Mouse (Mus musculus) C2C12 (cell line): ENCODE measurements around the gene Tfam. TPM values are rescaled to one million over a fixed set of nuclear protein-coding genes. Genes with fewer than 3 reads are reported as not detected.

Source experiments
- H3K27me3 ChIP-seq: one replicate; pipeline ENCODE4 v1.6.1; 2011; ENCODE audit not compliant: control insufficient read depth, insufficient read depth, insufficient read length
- H3K36me3 ChIP-seq: one replicate; pipeline ENCODE4 v1.6.1; 2011; ENCODE audit not compliant: control insufficient read depth, insufficient read depth
- H3K4me3 ChIP-seq: one replicate; pipeline ENCODE4 v1.5.1; 2011; ENCODE audit warnings: mild to moderate bottlenecking, control low read depth; ENCODE audit not compliant: poor library complexity, insufficient read depth, severe bottlenecking
- H3K79me2 ChIP-seq: one replicate; pipeline ENCODE4 v1.6.1; 2011; ENCODE audit not compliant: control insufficient read depth, insufficient read depth
- H3K79me3 ChIP-seq: one replicate; pipeline ENCODE4 v1.6.1; 2011; ENCODE audit warnings: low read depth, control low read depth
- H3ac ChIP-seq: one replicate; pipeline ENCODE3; 2011; ENCODE audit warnings: low read depth; ENCODE audit not compliant: control insufficient read depth, insufficient read length
- CEBPB ChIP-seq: IDR thresholded peaks from one replicate; pipeline ENCODE4 v1.6.1; 2011; ENCODE audit warnings: low read depth, mild to moderate bottlenecking, control low read depth, moderate library complexity
- CTCF ChIP-seq: IDR thresholded peaks from one replicate; pipeline ENCODE4 v1.5.1; 2011; ENCODE audit not compliant: control insufficient read depth, insufficient read depth, insufficient read length
- FOSL1 ChIP-seq: IDR thresholded peaks from one replicate; pipeline ENCODE4 v1.8.0; 2011; ENCODE audit warnings: mild to moderate bottlenecking, low read length; ENCODE audit not compliant: poor library complexity, insufficient read depth, severe bottlenecking
- MAX ChIP-seq: IDR thresholded peaks from one replicate; pipeline ENCODE4 v1.6.1; 2011; ENCODE audit warnings: mild to moderate bottlenecking, control low read depth
- MYOD1 ChIP-seq: IDR thresholded peaks from one replicate; pipeline ENCODE4 v1.6.1; 2011; ENCODE audit warnings: low read depth; ENCODE audit not compliant: control insufficient read depth, insufficient read length
- MYOG ChIP-seq: IDR thresholded peaks from one replicate; pipeline ENCODE4 v1.6.1; 2011; ENCODE audit not compliant: control insufficient read depth, insufficient read length; ENCODE audit errors: extremely low read depth
- USF1 ChIP-seq: IDR thresholded peaks from one replicate; pipeline ENCODE4 v1.6.1; 2011; ENCODE audit warnings: low read depth, mild to moderate bottlenecking, control low read depth, moderate library complexity
- long read RNA-seq, 2 experiments: library from polyadenylated mRNA; unstranded; transcript quantifications; one replicate each; pipeline ENCODE4 v2.0.0; 2019 to 2020
- polyA plus RNA-seq: library from polyadenylated mRNA; unstranded; fragments of >200 nt; fragmentation: generic; extraction: Trizol; gene quantifications from one replicate; pipeline ENCODE4 v1.2.1, GENCODE M21; 2012; ENCODE audit warnings: missing spikeins

Tfam gene
- 21.0 TPM for polyA plus RNA-seq
- long read RNA-seq, experiment 1, full-length matches to known transcripts = 23 of 26 reads
- long read RNA-seq, experiment 1, partial matches to known transcripts = 1 of 26 reads
- long read RNA-seq, experiment 1, other reads (novel, unspliced or antisense) = 2 of 26 reads
- long read RNA-seq, experiment 2, full-length matches to known transcripts = 86 of 89 reads
- long read RNA-seq, experiment 2, partial matches to known transcripts = 2 of 89 reads
- long read RNA-seq, experiment 2, other reads (novel, unspliced or antisense) = 1 of 89 reads

DNA sequence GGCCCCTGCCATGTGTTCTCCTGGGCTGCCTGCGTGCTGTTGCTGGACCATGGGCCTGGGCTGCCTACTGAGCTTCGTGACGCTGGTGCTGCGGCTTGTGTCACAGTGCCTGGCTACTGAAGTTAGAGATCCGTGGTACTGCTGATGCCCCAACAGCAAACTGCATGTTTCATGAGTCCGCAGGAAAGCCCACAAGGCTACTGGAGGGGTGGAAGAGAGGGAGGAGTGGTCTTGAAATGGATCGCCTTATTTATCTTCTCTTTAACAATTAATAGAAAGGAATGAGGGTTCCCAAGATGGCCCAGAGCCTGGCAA, at the start of gene Tfam:
TSS of gene Tfam (minus strand) at position 41 of the 315 bp plus-strand sequence.
- TF ChIP-seq CEBPB = no peak
- TF ChIP-seq MAX = no peak
- TF ChIP-seq CTCF = no peak
- TF ChIP-seq MYOG = no peak
- no peak for TF ChIP-seq MYOD1
- no peak for TF ChIP-seq USF1
- no peak for TF ChIP-seq FOSL1
- Histone ChIP-seq H3K4me3 (peak within 1 kb of the TSS; percentile 83), H3K79me2 (peaks cover 34% of the 10 kb centered on the region), H3K79me3 (peaks cover 23% of the 10 kb centered on the region), H3ac (peak within 1 kb of the TSS; percentile 91), H3K36me3 (peaks cover 29% of the 10 kb centered on the region), H3K27me3 (peaks cover 7% of the 10 kb centered on the region)

DNA sequence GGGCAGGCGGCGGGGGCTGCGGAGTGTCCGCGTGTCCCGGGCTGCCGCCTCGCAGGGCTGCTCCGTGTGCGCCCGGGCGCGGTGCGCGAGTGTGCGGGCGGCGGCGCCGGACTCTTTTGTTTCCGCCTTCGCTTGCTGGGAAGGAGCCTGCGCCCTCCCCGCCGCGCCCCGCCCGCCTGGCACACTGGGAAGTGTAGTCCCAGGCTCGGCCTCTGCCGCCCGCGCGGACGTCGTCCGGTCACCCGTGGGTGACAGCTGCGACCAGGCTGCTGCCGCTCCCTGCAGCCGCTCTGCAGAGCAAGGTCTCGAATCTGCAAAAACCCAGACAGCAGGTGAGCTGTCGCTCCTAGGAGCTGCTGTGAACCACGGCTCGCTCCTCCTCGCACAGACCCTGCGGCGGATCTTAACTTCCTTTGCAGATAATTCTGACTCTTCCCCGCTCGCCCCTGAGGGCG, 47.1 kb upstream of the Tfam start, which contains the start of gene Ube2d1:
TSS of gene Ube2d1 (minus strand) at position 137 of the 455 bp plus-strand sequence.
- peaks cover 42% of the 10 kb centered on the region for H3K79me3 ChIP-seq
- TF ChIP-seq USF1 (no peak), MAX (peak; percentile 33), FOSL1 (no peak), CTCF (no peak), MYOG (no peak), CEBPB (no peak), MYOD1 (peak; percentile 39)
- H3ac ChIP-seq = peak within 1 kb of the TSS; percentile 88
- H3K79me2 ChIP-seq = peaks cover 48% of the 10 kb centered on the region
- peak within 1 kb of the TSS; percentile 89 for H3K4me3 ChIP-seq
- peaks cover 12% of the 10 kb centered on the region for H3K36me3 ChIP-seq
- no peaks in the 10 kb centered on the region for H3K27me3 ChIP-seq

DNA sequence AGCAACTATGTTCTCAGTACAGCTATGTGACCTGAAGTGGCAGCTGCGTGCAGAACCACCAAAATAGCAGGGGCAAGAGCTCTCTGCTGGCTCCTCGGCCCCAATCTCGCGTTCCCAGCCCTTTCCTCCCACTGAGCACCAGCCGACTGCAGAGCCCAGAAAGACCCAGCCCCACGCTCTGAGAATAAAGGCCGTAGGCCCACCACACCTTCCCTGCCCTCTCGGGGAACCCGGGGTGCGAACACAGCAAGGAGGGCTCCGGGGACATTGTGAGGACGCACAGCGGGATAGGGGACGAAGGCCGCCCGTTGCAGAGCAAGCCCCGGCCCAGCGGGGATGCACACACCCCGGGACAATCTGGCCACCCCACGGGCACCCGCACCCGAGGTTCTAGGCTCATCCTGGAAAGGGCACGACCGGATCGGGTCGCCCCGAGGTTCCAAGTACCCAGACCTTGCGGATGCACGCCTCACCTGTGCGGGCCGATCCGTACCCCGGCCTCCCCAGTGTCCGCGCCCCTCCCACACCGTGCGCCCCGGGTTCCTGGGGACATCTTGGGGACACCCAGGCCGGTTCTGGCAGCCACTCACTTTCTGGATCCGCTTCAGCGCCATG, 46.5 kb upstream of the Tfam start:
- TF ChIP-seq FOSL1 = no peak
- TF ChIP-seq CTCF = no peak
- H3ac ChIP-seq = peak overlapping the region; percentile 88

DNA sequence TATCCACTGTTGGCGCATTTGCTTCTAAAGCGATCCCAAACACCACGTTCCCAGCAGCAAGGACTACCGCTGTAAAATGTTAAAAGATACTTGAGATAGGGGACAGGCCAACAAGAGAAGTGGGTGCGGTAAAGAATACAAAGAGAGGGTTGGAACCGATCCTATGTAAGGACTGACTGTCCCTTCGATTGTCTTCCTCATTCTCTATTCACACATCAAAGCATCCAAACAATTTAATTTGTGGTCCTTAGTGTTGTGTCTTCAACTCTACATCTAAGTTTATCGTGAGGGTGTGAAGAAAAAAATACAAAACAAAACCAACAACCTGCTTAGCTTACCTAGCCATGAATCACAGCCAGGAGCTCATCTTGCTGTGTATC, 46.0 kb upstream of the Tfam start:
- peaks cover 15% of the 10 kb centered on the region for H3K36me3 ChIP-seq
- no peaks in the 10 kb centered on the region for H3K27me3 ChIP-seq
- H3K79me3 ChIP-seq = peaks cover 50% of the 10 kb centered on the region
- H3ac ChIP-seq = peak overlapping the region; percentile 88
- TF ChIP-seq MYOD1 (no peak), CEBPB (no peak)
- H3K4me3 ChIP-seq = peak overlapping the region; percentile 89
- H3K79me2 ChIP-seq = peaks cover 58% of the 10 kb centered on the region

More for the DNA sequence above, 46.5 kb upstream of the Tfam start:
- H3K79me3 ChIP-seq = peaks cover 46% of the 10 kb centered on the region
- H3K79me2 ChIP-seq = peaks cover 54% of the 10 kb centered on the region
- peak overlapping the region; percentile 89 for H3K4me3 ChIP-seq
- H3K27me3 ChIP-seq = no peaks in the 10 kb centered on the region
- H3K36me3 ChIP-seq = peaks cover 15% of the 10 kb centered on the region

DNA sequence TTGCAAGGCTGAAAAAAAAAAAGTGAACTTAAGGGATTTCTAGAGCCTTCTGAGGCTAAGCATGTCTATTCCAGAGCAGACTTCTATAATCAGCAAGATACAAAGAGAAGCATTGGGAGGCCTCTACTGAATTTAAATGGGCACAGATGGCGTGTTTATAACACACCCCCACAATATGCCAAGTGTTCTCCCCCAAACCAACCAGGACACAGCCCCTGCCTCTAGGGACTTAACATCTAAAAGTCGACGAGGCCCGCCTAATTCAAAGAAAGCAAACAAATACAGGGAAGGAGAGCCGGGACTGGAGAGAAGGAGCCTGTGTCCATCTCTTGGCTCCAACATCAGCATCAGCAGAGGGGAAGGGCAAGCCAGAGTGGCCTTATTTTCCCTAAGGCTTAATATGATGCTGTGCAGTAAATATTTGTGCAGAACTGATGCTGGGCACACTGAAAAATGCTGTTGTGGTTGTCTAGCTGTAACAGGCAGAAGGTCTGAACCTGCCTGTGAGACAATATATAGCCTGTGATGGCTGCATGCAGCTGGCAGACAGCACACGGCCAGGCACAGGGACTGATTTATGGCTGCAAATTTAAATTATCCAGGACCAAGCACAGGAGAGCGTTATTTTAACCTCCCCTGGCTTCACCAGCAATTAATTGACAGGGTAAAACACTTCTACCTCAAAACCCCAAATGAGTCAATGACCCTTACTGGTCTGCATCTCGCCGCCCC, 35.1 kb upstream of the Tfam start:
- Histone ChIP-seq H3K36me3 (peaks cover 19% of the 10 kb centered on the region), H3K27me3 (no peaks in the 10 kb centered on the region), H3K79me3 (peaks cover 55% of the 10 kb centered on the region), H3ac (no peak overlapping the region), H3K4me3 (no peak overlapping the region), H3K79me2 (peaks cover 93% of the 10 kb centered on the region)
- no peak for TF ChIP-seq CEBPB
- TF ChIP-seq USF1 = no peak

DNA sequence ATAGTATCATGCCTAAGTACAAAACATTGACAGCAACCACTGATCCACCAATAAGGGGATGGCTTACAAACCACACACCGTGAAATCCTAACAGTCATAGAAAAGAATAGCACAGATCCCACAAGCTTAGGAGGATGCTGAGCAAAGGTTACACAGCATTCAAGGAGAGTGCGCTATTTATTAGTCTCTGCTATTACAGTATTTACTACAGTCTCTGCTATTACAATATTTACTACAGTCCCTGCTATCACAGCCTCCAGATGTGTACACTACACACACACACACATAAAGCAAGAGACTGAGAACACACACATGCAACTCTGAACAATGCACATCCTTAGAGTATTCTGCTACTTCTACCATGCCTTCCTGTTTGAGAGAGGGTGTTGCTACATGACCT, 29.9 kb upstream of the Tfam start:
- H3ac ChIP-seq = no peak overlapping the region
- H3K27me3 ChIP-seq = no peaks in the 10 kb centered on the region
- H3K36me3 ChIP-seq = peaks cover 3% of the 10 kb centered on the region
- no peak overlapping the region for H3K4me3 ChIP-seq
- H3K79me3 ChIP-seq = peaks cover 68% of the 10 kb centered on the region
- TF ChIP-seq FOSL1 = no peak
- TF ChIP-seq MAX = no peak
- TF ChIP-seq MYOG = no peak
- TF ChIP-seq MYOD1 = no peak
- TF ChIP-seq CTCF = no peak
- no peak for TF ChIP-seq CEBPB
- TF ChIP-seq USF1 = no peak
- H3K79me2 ChIP-seq = peaks cover 96% of the 10 kb centered on the region
